ENCODE assay signal across 16 mouse cellular contexts in the genomic region with DNA sequence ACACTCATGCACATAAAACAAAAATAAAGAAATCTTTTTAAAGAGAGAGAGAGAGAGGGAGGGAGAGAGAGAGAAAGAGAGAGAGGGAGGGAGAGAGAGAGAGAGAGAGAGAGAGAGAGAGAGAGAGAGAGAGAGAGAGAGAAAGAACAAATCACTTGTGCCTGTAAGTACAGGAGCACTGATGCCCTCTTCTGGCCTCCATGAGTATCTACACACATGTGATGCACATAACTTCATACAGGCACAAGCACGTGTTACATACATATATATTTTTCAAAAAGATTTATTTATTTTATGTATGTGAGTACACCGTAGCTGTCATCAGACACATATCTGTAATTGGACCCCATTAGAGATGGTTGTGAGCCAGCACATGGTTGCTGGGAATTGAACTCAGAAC.
"Had no signal": no experiment of that assay in that cellular context is flagged by ENCODE, and none has a peak within 500 bp of the region (broad histone marks: within the 10 kb centered on the region; RNA-seq: fewer than 3 reads in every experiment).

No protein-coding gene starts in this region.

- H3K27me3 ChIP-seq: limb, embryonic 15.5 days; lung, embryonic 15.5 days; megakaryocyte, embryonic 14.5 days; neural tube, embryonic 12.5 days had no signal

- H3K4me2 ChIP-seq: limb, embryonic 15.5 days; lung, embryonic 15.5 days; midbrain, embryonic 12.5 days; neural tube, embryonic 12.5 days had no signal

- H3K27ac ChIP-seq: left cerebral cortex, adult 2 months; limb, embryonic 15.5 days; lung, embryonic 15.5 days; macrophage; midbrain, embryonic 12.5 days; neural tube, embryonic 12.5 days had no signal

- H3K9me3 ChIP-seq: limb, embryonic 15.5 days; lung, embryonic 15.5 days; midbrain, embryonic 12.5 days; neural tube, embryonic 12.5 days had no signal

- H3K36me3 ChIP-seq: limb, embryonic 15.5 days; lung, embryonic 15.5 days; midbrain, embryonic 12.5 days; neural tube, embryonic 12.5 days had no signal

- H3K9ac ChIP-seq: limb, embryonic 15.5 days; lung, embryonic 15.5 days; midbrain, embryonic 12.5 days; neural tube, embryonic 12.5 days had no signal

- DNase-seq: kidney, adult 8-10 months; kidney, postnatal 4 days; lung, postnatal 14 days; retina, postnatal 1 day; right cerebral cortex, postnatal 4 days; spleen, adult 18-20 months had no signal

- ATAC-seq: intestine, embryonic 16.5 days; midbrain, embryonic 16.5 days had no signal

- H3K4me3 ChIP-seq: left cerebral cortex, adult 2 months; limb, embryonic 15.5 days; lung, embryonic 15.5 days; megakaryocyte, embryonic 14.5 days; midbrain, embryonic 12.5 days; myocyte; neural tube, embryonic 12.5 days had no signal
